In the genomic region with DNA sequence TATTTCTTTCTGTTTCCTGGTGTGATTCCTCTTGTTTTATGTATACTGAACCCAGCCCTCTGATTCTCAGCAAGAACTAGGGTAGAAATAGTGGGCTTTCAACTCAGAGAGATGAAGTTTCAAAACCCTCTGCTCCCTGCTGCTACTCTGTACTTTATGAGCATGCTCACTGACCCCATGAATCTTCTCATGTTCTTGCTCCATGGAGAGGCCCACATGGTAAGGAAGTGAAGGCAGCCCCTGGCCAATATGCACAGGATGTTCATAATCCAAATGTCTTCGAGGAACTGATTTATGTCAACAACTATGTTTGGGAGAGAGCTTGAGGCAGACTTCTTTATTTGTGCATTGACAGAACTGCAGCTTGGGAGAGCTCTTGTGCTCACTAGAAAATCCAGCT, we compare ENCODE assay signal across 22 mouse cellular contexts.
"Had no signal": no experiment of that assay in that cellular context is flagged by ENCODE, and none has a peak within 500 bp of the region (broad histone marks: within the 10 kb centered on the region; RNA-seq: fewer than 3 reads in every experiment).

No protein-coding gene starts in this region.

- H3K4me3 ChIP-seq: layer of hippocampus, adult 2 months; left cerebral cortex, adult 2 months; liver, embryonic 13.5 days; midbrain, embryonic 12.5 days; myocyte; neural tube, embryonic 12.5 days; neural tube, embryonic 15.5 days; stomach, embryonic 15.5 days had no signal

- H3K9ac ChIP-seq: liver, embryonic 13.5 days; midbrain, embryonic 12.5 days; neural tube, embryonic 12.5 days; neural tube, embryonic 15.5 days; stomach, embryonic 15.5 days had no signal

- H3K27me3 ChIP-seq: liver, embryonic 13.5 days; midbrain, embryonic 12.5 days; neural tube, embryonic 12.5 days; neural tube, embryonic 15.5 days; stomach, embryonic 15.5 days had no signal

- H3K4me1 ChIP-seq: liver, embryonic 13.5 days; midbrain, embryonic 12.5 days; neural tube, embryonic 12.5 days; neural tube, embryonic 15.5 days; stomach, embryonic 15.5 days had no signal

- H3K9me3 ChIP-seq: liver, embryonic 13.5 days; midbrain, embryonic 12.5 days; neural tube, embryonic 12.5 days; neural tube, embryonic 15.5 days; stomach, embryonic 15.5 days had no signal

- H3K27ac ChIP-seq: layer of hippocampus, adult 2 months; left cerebral cortex, adult 2 months; liver, embryonic 13.5 days; midbrain, embryonic 12.5 days; neural tube, embryonic 12.5 days; neural tube, embryonic 15.5 days; stomach, embryonic 15.5 days had no signal

- H3K36me3 ChIP-seq: liver, embryonic 13.5 days; midbrain, embryonic 12.5 days; neural tube, embryonic 12.5 days; neural tube, embryonic 15.5 days; stomach, embryonic 15.5 days had no signal

- DNase-seq: kidney, adult 9 months; kidney, postnatal 25 days; layer of hippocampus, adult 9-11 months; layer of hippocampus, postnatal 36 days; liver, embryonic 13.5 days; lung, adult 2 months; lung, postnatal 14 days; lung, postnatal 4 days; right cerebral cortex, adult 18-20 months; right cerebral cortex, postnatal 25 days; spleen, adult 18-20 months; thymus, adult 18-20 months; thymus, postnatal 36 days had no signal

- H3K4me2 ChIP-seq: liver, embryonic 13.5 days; midbrain, embryonic 12.5 days; neural tube, embryonic 12.5 days; neural tube, embryonic 15.5 days; stomach, embryonic 15.5 days had no signal

- ATAC-seq: intestine, postnatal 0 days; midbrain, embryonic 16.5 days had no signal
